Mouse (Mus musculus): Measurements from ENCODE around the gene Arl4a.

Arl4a gene

GRCm38 (mm10) chr12:39968109-39968508 is 69.7 kb downstream of the Arl4a start:
- no peak for DNase-seq (ENCODE audit: low read depth in 2 of 2, low spot score in 2 of 2)

- no peak for DNase-seq (ENCODE audit: low read depth in 2 of 2, low spot score in 2 of 2)
Observed at GRCm38 (mm10) chr12:39959166-39959565, 78.7 kb downstream of the Arl4a start.

- no peak for DNase-seq (ENCODE audit: low read depth in 2 of 2, low spot score in 2 of 2)
Observed at GRCm38 (mm10) chr12:39957931-39958671, 79.7 kb downstream of the Arl4a start.

- DNase-seq (ENCODE audit: low read depth in 2 of 2, low spot score in 2 of 2) = no peak
Observed at GRCm38 (mm10) chr12:39956396-39956795, 81.4 kb downstream of the Arl4a start.

Measured in CD8-positive naive resting alpha-beta T cell, adult 2 months (primary cell).